In genomic region chr8:105990856-105991387, GRCm38 (mm10) we compare ENCODE assay signal across 8 mouse cellular contexts. TPM values are rescaled to one million over a fixed set of nuclear protein-coding genes. Genes with fewer than 3 reads are reported as not detected.
DNase-seq lines count a peak whose midpoint lies in the region; ATAC-seq lines count a peak whose summit lies in the region.

Dus2 (plus strand) TSS chr8:105991337.

- peak; percentile 68 for ATAC-seq in activated CD4-positive, CD25-positive, alpha-beta regulatory T cell, adult 4 months
- ATAC-seq in megakaryocyte progenitor cell, adult 5-6 weeks (replicated peaks; ENCODE audit: poor library complexity), result peak; percentile 98

- intact Hi-C loops in left cerebral cortex, postnatal 10 days (cut with DNase I), result no loop called here

- DNase-seq in cerebellum, postnatal 4 days (ENCODE audit: low spot score in 2 of 2), result peak; percentile 59 to 71
- peak; percentile 88 for DNase-seq in gastrocnemius, postnatal 10 days
- DNase-seq in hindlimb bud, embryonic 11.5 days (ENCODE audit: extremely low spot score, low read depth, low spot score), result peak; percentile 79
- DNase-seq in left cerebral cortex, postnatal 10 days (ENCODE audit: extremely low spot score in 1 of 2, low spot score in 2 of 2), result peak; percentile 46 to 89
- DNase-seq in right cerebral cortex, postnatal 14 days, result peak; percentile 86
- peak; percentile 78 to 84 for DNase-seq in urinary bladder, postnatal 36 days (ENCODE audit: low spot score in 2 of 2)

RNA-seq across cellular contexts. Expression of gene Dus2, which starts in this region (rescaled TPM):
- 10 to 100 TPM; 25.7 to 28.8 TPM for polyA plus RNA-seq in activated CD4-positive, CD25-positive, alpha-beta regulatory T cell, adult 4 months (2017; shearing (Covaris generic))
- total RNA-seq in gastrocnemius, postnatal 10 days (2021), result 10 to 100 TPM in 1 of 2 experiments, 1 to 10 TPM in 1; 9.6 to 11.1 TPM
- total RNA-seq in left cerebral cortex, postnatal 10 days (2021), result 10 to 100 TPM; 18.9 to 20.9 TPM
- total RNA-seq in megakaryocyte progenitor cell, adult 5-6 weeks (2015), result 7.9 and 12.0 TPM in 2 replicates
- 10.8 and 20.3 TPM in 2 replicates for total RNA-seq in megakaryocyte progenitor cell, adult 5-6 weeks (2017)

Comparison
In these comparisons a context has a peak if more than half of its experiments do, and no peak if none do; other contexts are left out.
1. Peak in every context shown above with its lines: DNase-seq and ATAC-seq.